Mouse (Mus musculus): ENCODE measurements around the gene Pakap.

DNA sequence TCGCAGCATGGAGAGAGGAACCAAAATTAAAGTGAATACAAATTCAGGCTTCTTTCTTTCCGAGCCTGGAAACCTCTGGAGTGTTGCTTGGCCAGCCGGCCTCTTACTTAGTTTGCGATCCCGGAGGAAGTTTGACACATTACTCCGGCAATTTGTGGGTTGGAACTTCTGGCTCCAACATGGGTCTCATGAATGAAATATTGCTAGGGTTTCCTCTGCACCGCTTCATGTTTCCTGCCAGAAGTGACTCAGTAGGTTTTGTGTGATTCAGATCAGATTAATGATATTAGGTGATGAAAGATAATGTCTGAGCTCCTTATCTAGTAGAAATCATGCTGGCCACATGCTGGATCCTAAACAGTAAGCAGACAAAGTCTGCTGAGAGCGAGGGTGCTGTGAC lies 293.9 kb downstream of the Pakap start:
- no peak for TF ChIP-seq CTCF (IDR thresholded peaks at IDR 0.05; ENCODE audit: low read depth, low read length)
- TF ChIP-seq POLR2A (IDR thresholded peaks at IDR 0.05; ENCODE audit: borderline replicate concordance, low read depth, low read length), result no peak

Measured in bone marrow macrophage, adult 2 months (primary cell).